Mouse (Mus musculus): ENCODE data around the gene Abhd17c. TPM values are rescaled to one million over a fixed set of nuclear protein-coding genes. Genes with fewer than 3 reads are reported as not detected.

The Abhd17c gene
- total RNA-seq (2012; rRNA removed) (34.0 and 35.3 TPM in 2 replicates), total RNA-seq (2014; rRNA removed) (40.4 and 41.8 TPM in 2 replicates), polyA plus RNA-seq (2012; ENCODE audit: insufficient read length, low read depth) (36.1 and 44.0 TPM in 2 replicates)

GRCm38 (mm10) chr7:84151001-84151959 is at the start of gene Abhd17c:
Abhd17c (minus strand) TSS chr7:84151893.
- H3K4me3 ChIP-seq (replicated peaks in 1 of 3; ENCODE audit: low read depth in 2 of 3, low read length in 2 of 3, poor library complexity in 1 of 3), result peak within 1 kb of the TSS; percentile 83 to 98 (median 93)
- H3K27ac ChIP-seq (ENCODE audit: insufficient read depth, low read depth), result peak within 1 kb of the TSS; percentile 57
- H3K36me3 ChIP-seq (replicated peaks in 1 of 2; ENCODE audit: control insufficient read depth in 1 of 2, insufficient read depth in 1 of 2, low read length in 1 of 2), result peaks cover 2 to 26% of the 10 kb centered on the region in 2 experiments
- H3K27me3 ChIP-seq (replicated peaks), result no peaks in the 10 kb centered on the region
- peak within 1 kb of the TSS; percentile 67 for H3K4me2 ChIP-seq (ENCODE audit: insufficient read depth, low read depth, poor library complexity, severe bottlenecking)
- peaks cover 45% of the 10 kb centered on the region for H3K79me2 ChIP-seq (replicated peaks; ENCODE audit: control insufficient read depth, extremely low read depth, insufficient read depth, poor library complexity, severe bottlenecking)
- DNase-seq (ENCODE audit: extremely low read depth), result peak; percentile 44
- no peaks in the 10 kb centered on the region for H3K9me3 ChIP-seq (replicated peaks; ENCODE audit: low read length)
- TF ChIP-seq POLR2AphosphoS2 (IDR thresholded peaks at IDR 0.05; ENCODE audit: low read depth, low read length) (no peak), CTCF (conservative IDR thresholded peaks at IDR 0.05 in 1 of 2, IDR thresholded peaks at IDR 0.05 in 1 of 2; ENCODE audit: low read depth in 2 of 2, low read length in 2 of 2) (0 out of 4 replicates have a peak, but pooled peaks of 1 of the 2 experiments have one; percentile 1), RAD21 (IDR thresholded peaks at IDR 0.05; ENCODE audit: low read depth, low read length) (no peak; the same call in 1 of the 2 replicates), TBP (conservative IDR thresholded peaks at IDR 0.05; ENCODE audit: low read depth, low read length) (0 out of 2 replicates have a peak, but pooled peaks have one; percentile 42), ZMIZ1 (IDR thresholded peaks at IDR 0.05; ENCODE audit: low read depth, low read length) (peak; percentile 32; the same call in 1 of the 2 replicates), UBTF (IDR thresholded peaks at IDR 0.05; ENCODE audit: low read depth, low read length) (peak; percentile 78), SIN3A (IDR thresholded peaks at IDR 0.05; ENCODE audit: low read length) (peak; percentile 79), POLR2A (IDR thresholded peaks at IDR 0.05; ENCODE audit: low read depth, low read length) (no peak; the same call in 1 of the 2 replicates), MAX (IDR thresholded peaks at IDR 0.05; ENCODE audit: low read length) (peak; percentile 93), HCFC1 (IDR thresholded peaks at IDR 0.05; ENCODE audit: low read depth, low read length) (no peak), MXI1 (IDR thresholded peaks at IDR 0.05; ENCODE audit: low read depth, low read length) (peak; percentile 93), E2F4 (IDR thresholded peaks at IDR 0.05; ENCODE audit: insufficient replicate concordance, low read depth, low read length) (no peak), ETS1 (conservative IDR thresholded peaks at IDR 0.05; ENCODE audit: low read depth, low read length) (no peak), CHD2 (IDR thresholded peaks at IDR 0.05; ENCODE audit: low read length) (0 out of 2 replicates have a peak, but pooled peaks have one; percentile 1), MYC (IDR thresholded peaks at IDR 0.05; ENCODE audit: low read depth, low read length) (peak; percentile 93)
- peak within 1 kb of the TSS; percentile 88 for H3K9ac ChIP-seq (ENCODE audit: insufficient read depth, low read depth)
- dilution Hi-C loops (cut with MboI; ENCODE audit: extremely low pct_ligation_motif_present, extremely low pct_unique_long_range_greater_than_20kb, low sequenced_read_pairs) (no loop called here), in situ Hi-C loops (cut with MboI; ENCODE audit: low pct_ligation_motif_present, low pct_unique_long_range_greater_than_20kb, low sequenced_read_pairs) (loop anchor here (25.0 kb wide), 1 partner anchor 111 kb away; no protein-coding TSS in a partner anchor)
- H3K4me1 ChIP-seq (ENCODE audit: control insufficient read depth in 1 of 2, insufficient read depth in 2 of 2), result peaks cover 14 to 41% of the 10 kb centered on the region in 2 experiments

- Histone ChIP-seq H3K4me3 (replicated peaks in 1 of 3; ENCODE audit: low read depth in 2 of 3, low read length in 2 of 3, poor library complexity in 1 of 3) (no peak overlapping the region), H3K36me3 (replicated peaks in 1 of 2; ENCODE audit: control insufficient read depth in 1 of 2, insufficient read depth in 1 of 2, low read length in 1 of 2) (no peaks in the 10 kb centered on the region), H3K27ac (ENCODE audit: insufficient read depth, low read depth) (peak overlapping the region; percentile 44; the same call in 1 of the 2 replicates), H3K79me2 (replicated peaks; ENCODE audit: control insufficient read depth, extremely low read depth, insufficient read depth, poor library complexity, severe bottlenecking) (no peaks in the 10 kb centered on the region), H3K9me3 (replicated peaks; ENCODE audit: low read length) (peaks cover 2% of the 10 kb centered on the region), H3K9ac (ENCODE audit: insufficient read depth, low read depth) (0 out of 2 replicates have a peak overlapping the region, but pooled peaks have one; percentile 24), H3K4me2 (ENCODE audit: insufficient read depth, low read depth, poor library complexity, severe bottlenecking) (peak overlapping the region; percentile 34; the same call in 1 of the 2 replicates), H3K4me1 (ENCODE audit: control insufficient read depth in 1 of 2, insufficient read depth in 2 of 2) (peaks cover 30 to 45% of the 10 kb centered on the region in 2 experiments), H3K27me3 (replicated peaks) (no peaks in the 10 kb centered on the region)
- peak; percentile 60 for DNase-seq (ENCODE audit: extremely low read depth)
- no peak for TF ChIP-seq UBTF (IDR thresholded peaks at IDR 0.05; ENCODE audit: low read depth, low read length)
- TF ChIP-seq ETS1 (conservative IDR thresholded peaks at IDR 0.05; ENCODE audit: low read depth, low read length), result peak; percentile 76
- no peak for TF ChIP-seq SIN3A (IDR thresholded peaks at IDR 0.05; ENCODE audit: low read length)
- no peak for TF ChIP-seq MXI1 (IDR thresholded peaks at IDR 0.05; ENCODE audit: low read depth, low read length)
- no peak for TF ChIP-seq ZC3H11A (IDR thresholded peaks at IDR 0.05; ENCODE audit: low read depth, low read length)
- no peak for TF ChIP-seq MAX (IDR thresholded peaks at IDR 0.05; ENCODE audit: low read length)
- no peak for TF ChIP-seq IRF4 (IDR thresholded peaks at IDR 0.05; ENCODE audit: low read depth, low read length)
- no peak for TF ChIP-seq MYC (IDR thresholded peaks at IDR 0.05; ENCODE audit: low read depth, low read length)
- TF ChIP-seq HCFC1 (IDR thresholded peaks at IDR 0.05; ENCODE audit: low read depth, low read length), result no peak
- TF ChIP-seq NRF1 (IDR thresholded peaks at IDR 0.05; ENCODE audit: low read depth, low read length), result no peak
- no peak for TF ChIP-seq POLR2AphosphoS2 (IDR thresholded peaks at IDR 0.05; ENCODE audit: low read depth, low read length)
- peak; percentile 33; the same call in 1 of the 2 replicates for TF ChIP-seq MAZ (IDR thresholded peaks at IDR 0.05; ENCODE audit: low read depth, low read length)
- peak; percentile 68 for TF ChIP-seq JUN (IDR thresholded peaks at IDR 0.05; ENCODE audit: insufficient read depth, low read depth, low read length)
- peak; percentile 12 for TF ChIP-seq EP300 (IDR thresholded peaks at IDR 0.05; ENCODE audit: low read length)
- TF ChIP-seq KAT2A (IDR thresholded peaks at IDR 0.05; ENCODE audit: insufficient replicate concordance, low read length), result no peak
- no peak for TF ChIP-seq PAX5 (IDR thresholded peaks at IDR 0.05; ENCODE audit: low read length)
- no peak for TF ChIP-seq JUND (conservative IDR thresholded peaks at IDR 0.05; ENCODE audit: low read depth, low read length)
- peak; percentile 93 for TF ChIP-seq MEF2A (IDR thresholded peaks at IDR 0.05; ENCODE audit: borderline replicate concordance, low read depth, low read length)
- in situ Hi-C loops (cut with MboI; ENCODE audit: low pct_ligation_motif_present, low pct_unique_long_range_greater_than_20kb, low sequenced_read_pairs) (no loop called here), dilution Hi-C loops (cut with MboI; ENCODE audit: extremely low pct_ligation_motif_present, extremely low pct_unique_long_range_greater_than_20kb, low sequenced_read_pairs) (no loop called here)
Measured at GRCm38 (mm10) chr7:84197208-84197860, 45.6 kb upstream of the Abhd17c start.
